Mouse (Mus musculus) mammary gland, adult 2 months (tissue): ENCODE results near the gene Tmem263. TPM values are rescaled to one million over a fixed set of nuclear protein-coding genes. Genes with fewer than 3 reads are reported as not detected.

Experiments
- polyA plus RNA-seq: library from polyadenylated mRNA; depleted of rRNA; stranded (reverse); fragments of >200 nt; gene quantifications from 2 replicates; pipeline ENCODE4 v1.2.3, GENCODE M21; 2012; ENCODE audit warnings: low replicate concordance; rRNA removed

The Tmem263 gene
- 4.3 and 9.3 TPM in 2 replicates for polyA plus RNA-seq

DNA sequence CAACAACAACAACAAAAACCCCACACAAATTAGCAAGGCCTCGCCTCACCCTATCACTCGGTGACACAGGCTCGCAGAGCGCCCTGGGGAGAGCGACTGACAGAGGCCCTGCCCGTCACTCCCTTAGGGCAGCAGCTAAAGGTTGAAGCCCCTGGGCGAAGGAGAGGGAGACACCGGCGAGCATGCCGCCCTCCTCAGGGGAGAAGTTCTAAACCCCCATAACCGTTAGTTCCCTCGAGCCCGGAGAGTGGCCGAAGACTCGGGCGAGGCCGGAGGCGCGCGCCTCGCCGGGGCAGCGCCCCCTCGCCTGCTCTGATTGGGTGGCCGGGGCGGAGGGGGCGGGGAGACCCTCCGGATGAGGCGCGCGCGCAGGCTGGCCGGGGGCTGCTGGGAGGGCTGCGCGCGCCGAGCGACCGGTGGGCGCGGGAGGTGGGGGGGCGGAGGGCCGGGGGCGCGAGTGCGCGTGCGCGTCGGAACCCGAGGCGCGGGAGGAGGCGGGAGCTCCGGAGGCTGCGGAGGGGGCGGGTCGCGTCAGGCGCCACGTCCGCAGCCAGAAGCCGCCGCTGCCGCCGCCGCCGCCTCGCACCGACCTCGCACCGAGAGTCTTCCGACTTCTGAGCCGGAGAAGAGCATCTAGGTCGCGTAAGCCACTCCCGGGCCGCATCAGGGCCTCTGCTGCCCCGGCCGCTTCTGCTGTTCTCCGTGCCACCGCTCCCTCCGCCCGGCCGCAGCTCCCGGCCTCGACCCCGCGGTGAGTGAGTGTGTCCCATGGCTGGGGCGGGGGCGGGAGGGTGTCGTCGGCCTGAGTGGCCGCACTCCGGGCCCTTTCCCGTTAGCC lies at the start of gene Tmem263, which contains the start of gene Fhl4:
Gene Tmem263 (plus strand): TSS at position 381 of the 838 bp plus-strand sequence.
Gene Fhl4 (minus strand): TSS at position 249 of the 838 bp plus-strand sequence.

DNA sequence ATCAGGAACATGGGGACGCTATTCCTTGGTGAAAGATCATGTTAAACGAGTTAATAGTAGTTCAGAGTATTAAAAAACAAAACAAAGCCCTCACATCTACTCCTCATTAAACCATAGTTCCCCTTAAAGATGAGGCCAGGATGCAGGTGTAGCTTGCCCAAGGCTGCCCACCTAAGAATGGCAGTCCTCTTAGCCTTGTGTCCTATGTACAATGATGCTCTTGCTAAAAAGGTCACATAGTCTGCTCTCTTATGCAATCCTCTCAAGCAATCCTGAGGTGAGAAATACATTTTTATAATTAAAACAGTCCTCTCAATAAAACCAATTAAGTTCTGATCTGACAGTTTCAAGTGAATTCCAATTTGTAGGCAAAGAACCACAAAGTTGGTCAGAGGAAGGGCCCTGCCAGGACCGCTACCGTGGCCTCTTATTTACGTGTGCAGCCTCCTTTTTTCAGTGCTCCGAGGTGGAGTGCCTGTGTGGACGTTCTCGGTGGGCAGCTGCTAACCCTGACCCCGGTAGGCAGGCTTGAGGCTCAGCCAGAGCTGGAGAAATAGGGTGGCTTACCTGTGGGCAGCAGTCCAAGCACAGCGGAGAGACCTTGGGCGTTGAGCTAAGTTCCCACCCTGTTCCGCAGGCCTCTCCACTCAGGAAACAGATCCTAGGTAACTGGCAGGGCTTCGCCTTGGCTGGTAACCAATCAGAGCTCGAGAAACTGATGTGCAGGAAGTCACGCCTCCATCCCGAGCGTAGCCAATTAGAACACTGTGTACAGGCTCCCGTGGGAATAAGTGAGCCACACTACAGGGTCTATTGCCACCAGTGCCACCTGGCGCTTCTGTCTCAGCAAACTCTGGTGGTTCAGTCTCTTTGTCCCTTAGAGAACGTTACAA lies 25.2 kb downstream of the Tmem263 start, which contains the start of gene Mterf2:
Gene Mterf2 (minus strand): TSS at position 633 of the 893 bp plus-strand sequence.

Other genes starting within 250 kb of the Tmem263 start
- 9.9 and 24.6 TPM in 2 replicates for gene Ric8b, start 185.0 kb upstream of the Tmem263 start, polyA plus RNA-seq
- gene Fhl4, start 132 bp upstream of the Tmem263 start, polyA plus RNA-seq = 0.12 and 0.62 TPM in 2 replicates
- gene Mterf2, start 25.4 kb downstream of the Tmem263 start, polyA plus RNA-seq = 0.57 and 5.1 TPM in 2 replicates
- gene Cry1, start 82.4 kb downstream of the Tmem263 start, polyA plus RNA-seq = 3.7 and 9.7 TPM in 2 replicates